ENCODE assay signal across 8 mouse cellular contexts in the genomic region with DNA sequence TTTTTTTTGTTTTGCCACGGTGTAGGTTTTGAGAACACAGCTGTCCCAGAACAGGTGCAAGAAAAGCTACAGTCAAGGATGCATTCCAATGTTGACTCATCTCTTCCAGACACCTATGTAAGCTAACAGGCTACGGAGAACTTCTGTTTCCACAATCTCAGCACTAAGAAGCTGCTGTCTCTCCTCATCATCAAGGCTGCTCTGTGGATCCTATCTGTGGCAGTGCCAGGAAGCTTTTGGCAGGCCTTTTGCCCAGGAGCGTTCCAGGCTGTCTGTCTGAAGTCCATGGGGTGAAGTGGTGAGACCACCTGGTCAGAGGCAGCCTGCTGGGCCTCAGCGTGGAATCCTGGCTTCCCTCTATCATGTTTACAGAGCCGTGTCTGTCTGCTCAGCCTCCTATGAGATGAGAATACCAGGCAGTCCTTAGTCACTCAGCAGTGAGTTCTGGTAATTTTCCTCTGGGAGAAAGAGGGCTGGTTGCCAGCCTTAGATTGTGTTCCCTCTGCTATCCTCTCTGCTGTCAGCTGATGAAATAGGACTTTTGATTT.
DNase-seq lines count a peak whose midpoint lies in the region; ATAC-seq and TF ChIP-seq lines count a peak whose summit lies in the region.

No protein-coding gene starts in this region.

- WGBS in heart, postnatal 0 days, result 13% methylated on average over 5 of the region's 5 CpGs
- 33% methylated on average over 5 of the region's 5 CpGs for WGBS in midbrain, postnatal 0 days

- TF ChIP-seq EP300 in heart, postnatal 0 days (IDR thresholded peaks at IDR 0.05; ENCODE audit: low read depth), result no peak

- H3K36me3 ChIP-seq in heart, postnatal 0 days (replicated peaks; ENCODE audit: control insufficient read depth, insufficient read depth, low read length), result no peaks in the 10 kb centered on the region
- H3K36me3 ChIP-seq in midbrain, postnatal 0 days (ENCODE audit: insufficient read depth, low read length), result no peaks in the 10 kb centered on the region

- peak overlapping the region; percentile 75 for H3K27ac ChIP-seq in heart, postnatal 0 days (ENCODE audit: low read depth)
- H3K27ac ChIP-seq in midbrain, postnatal 0 days (ENCODE audit: low read depth, low read length), result peak overlapping the region; percentile 63

- H3K4me1 ChIP-seq in heart, postnatal 0 days (ENCODE audit: control insufficient read depth, insufficient read depth), result peaks cover 13% of the 10 kb centered on the region
- no peaks in the 10 kb centered on the region for H3K4me1 ChIP-seq in midbrain, postnatal 0 days (ENCODE audit: insufficient read depth, low read length)

- DNase-seq in ovary, adult 18-20 months (ENCODE audit: low spot score), result peak; percentile 29
- no peak for DNase-seq in ovary, postnatal 14 days (ENCODE audit: low spot score)
- peak; percentile 80 for DNase-seq in cerebellum, adult 9-11 months
- DNase-seq in heart, postnatal 0 days (ENCODE audit: low spot score), result peak; percentile 77
- DNase-seq in layer of hippocampus, adult 9-10 months (ENCODE audit: low spot score), result peak; percentile 81
- peak; percentile 52 for DNase-seq in midbrain, postnatal 0 days (ENCODE audit: low spot score)
- DNase-seq in spleen, postnatal 36 days (ENCODE audit: low spot score in 2 of 2), result no peak
- no peak for DNase-seq in spleen, adult 18-20 months

- TF ChIP-seq CTCF in heart, postnatal 0 days (IDR thresholded peaks at IDR 0.05; ENCODE audit: low read depth), result no peak
- TF ChIP-seq CTCF in midbrain, postnatal 0 days (IDR thresholded peaks at IDR 0.05), result no peak

- H3K9me3 ChIP-seq in heart, postnatal 0 days (replicated peaks; ENCODE audit: control insufficient read depth, low read length), result no peaks in the 10 kb centered on the region
- H3K9me3 ChIP-seq in midbrain, postnatal 0 days (ENCODE audit: low read length), result no peaks in the 10 kb centered on the region

- H3K4me3 ChIP-seq in heart, postnatal 0 days (ENCODE audit: low read depth, low read length), result no peak overlapping the region
- H3K4me3 ChIP-seq in midbrain, postnatal 0 days (ENCODE audit: low read depth, low read length), result no peak overlapping the region

- no peak overlapping the region for H3K4me2 ChIP-seq in heart, postnatal 0 days (ENCODE audit: low read depth, low read length)
- H3K4me2 ChIP-seq in midbrain, postnatal 0 days (ENCODE audit: low read depth, low read length, poor library complexity, severe bottlenecking), result no peak overlapping the region

- ATAC-seq in heart, postnatal 0 days (ENCODE audit: insufficient read depth, low read depth), result peak; percentile 84
- no peak for ATAC-seq in midbrain, postnatal 0 days (ENCODE audit: low FRiP score)

- H3K27me3 ChIP-seq in heart, postnatal 0 days (ENCODE audit: control insufficient read depth, insufficient read depth, low read length), result no peaks in the 10 kb centered on the region
- no peaks in the 10 kb centered on the region for H3K27me3 ChIP-seq in midbrain, postnatal 0 days (ENCODE audit: insufficient read depth, low read length)

- H3K9ac ChIP-seq in heart, postnatal 0 days (replicated peaks; ENCODE audit: low read depth, low read length), result no peak overlapping the region
- no peak overlapping the region for H3K9ac ChIP-seq in midbrain, postnatal 0 days (replicated peaks; ENCODE audit: low read length, poor library complexity, severe bottlenecking)

Comparison
In these comparisons a context has a peak if more than half of its experiments do, and no peak if none do; other contexts are left out.
1. DNase-seq: peak in ovary, adult 18-20 months (single experiment), cerebellum, adult 9-11 months (single experiment), heart, postnatal 0 days (single experiment), layer of hippocampus, adult 9-10 months (single experiment) and midbrain, postnatal 0 days (single experiment); none in ovary, postnatal 14 days (single experiment), spleen, postnatal 36 days (0 of 2) and spleen, adult 18-20 months (0 of 2).